Mouse (Mus musculus): ENCODE measurements around the gene Kcnj12. TPM values are rescaled to one million over a fixed set of nuclear protein-coding genes. Genes with fewer than 3 reads are reported as not detected.

Kcnj12 gene
- total RNA-seq, 2 experiments from 2014 or later: 22.1 to 23.4 TPM

- DNase-seq: peak; percentile 44
Measured at GRCm38 (mm10) chr11:61059691-61060457, 37.5 kb downstream of the Kcnj12 start.

- DNase-seq: peak; percentile 60 to 70
Measured at GRCm38 (mm10) chr11:61060634-61061033, 38.3 kb downstream of the Kcnj12 start.

- no peak for DNase-seq
Measured at GRCm38 (mm10) chr11:61062548-61063461, 40.4 kb downstream of the Kcnj12 start.

- DNase-seq: no peak
Measured at GRCm38 (mm10) chr11:61063503-61063902, 41.1 kb downstream of the Kcnj12 start.

- no peak for DNase-seq
Measured at GRCm38 (mm10) chr11:61065620-61066019, 43.3 kb downstream of the Kcnj12 start.

- no peak for DNase-seq
Measured at GRCm38 (mm10) chr11:61067133-61067835, 44.9 kb downstream of the Kcnj12 start.

- no peak for DNase-seq
Measured at GRCm38 (mm10) chr11:61068866-61069265, 46.5 kb downstream of the Kcnj12 start.

- no peak for DNase-seq
Measured at GRCm38 (mm10) chr11:61069645-61070044, 47.3 kb downstream of the Kcnj12 start.

GRCm38 (mm10) chr11:61074646-61075317 is 52.4 kb downstream of the Kcnj12 start:
- no peak for DNase-seq

GRCm38 (mm10) chr11:61075361-61076326 is 53.3 kb downstream of the Kcnj12 start:
- DNase-seq: no peak

- DNase-seq: no peak
Measured at GRCm38 (mm10) chr11:61081624-61082023, 59.3 kb downstream of the Kcnj12 start.

- DNase-seq: no peak
Measured at GRCm38 (mm10) chr11:61090195-61090594, 67.8 kb downstream of the Kcnj12 start.

GRCm38 (mm10) chr11:61091192-61091591 is 68.8 kb downstream of the Kcnj12 start:
- DNase-seq: no peak

GRCm38 (mm10) chr11:61091642-61092262 is 69.4 kb downstream of the Kcnj12 start:
- peak; percentile 51 to 83 for DNase-seq

GRCm38 (mm10) chr11:61098046-61098445 is 75.7 kb downstream of the Kcnj12 start:
- DNase-seq: no peak

GRCm38 (mm10) chr11:61102397-61103339 is 80.3 kb downstream of the Kcnj12 start:
- no peak for DNase-seq

- peak; percentile 84 to 92 for DNase-seq
Measured at GRCm38 (mm10) chr11:61104241-61104901, 82.0 kb downstream of the Kcnj12 start.

GRCm38 (mm10) chr11:61108911-61109361 is 86.6 kb downstream of the Kcnj12 start:
- peak in 1 of 2 experiments; percentile 24 for DNase-seq
